Mouse (Mus musculus): ENCODE data around the gene Dppa5a. TPM values are rescaled to one million over a fixed set of nuclear protein-coding genes. Genes with fewer than 3 reads are reported as not detected.
"Not testable (repeated sequence)": the region's sequence is repeated elsewhere in the genome, so short reads cannot be mapped to it uniquely, and the experiment has no call there.

Dppa5a gene
- polyA plus RNA-seq, 1 experiment from 2014 or later, result not detected

DNA sequence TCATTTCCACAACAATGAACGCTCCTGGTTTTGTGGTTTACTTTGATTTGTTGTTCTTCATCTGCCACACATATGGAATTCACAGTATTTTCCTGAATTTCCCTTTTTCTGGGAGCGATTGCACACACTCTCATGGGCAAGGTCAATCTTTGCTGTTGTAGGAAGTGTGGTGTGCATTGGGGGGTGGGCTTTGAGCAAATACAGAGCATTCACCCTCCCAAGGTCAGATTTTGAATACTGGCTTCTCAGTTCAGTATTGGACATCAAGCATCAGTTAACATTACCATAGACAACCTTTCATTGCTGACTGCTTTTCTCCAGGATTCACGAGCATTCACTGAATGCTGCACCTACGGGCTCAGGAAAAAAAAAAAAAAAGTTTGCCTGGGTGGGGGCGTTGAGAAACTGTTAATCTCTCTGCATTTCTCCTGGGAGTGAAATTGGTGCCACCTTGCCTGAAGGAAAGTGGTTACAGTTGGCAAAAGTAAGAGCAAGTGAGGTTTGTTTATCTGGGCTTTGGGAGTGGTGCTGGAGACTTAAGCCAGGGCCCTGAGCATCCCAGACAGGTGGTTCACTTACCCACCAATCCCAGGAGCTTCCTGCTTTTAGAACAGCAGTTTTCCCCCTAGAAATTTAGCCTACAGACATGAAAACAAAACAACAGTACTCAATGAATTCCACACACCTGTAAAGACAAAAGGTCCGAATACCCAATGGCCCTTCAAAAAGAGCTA, 8.1 kb downstream of the Dppa5a start:
- Histone ChIP-seq H3K27ac (replicated peaks) (no peak overlapping the region), H3K27me3 (replicated peaks; ENCODE audit: low read depth, poor library complexity, severe bottlenecking) (no peaks in the 10 kb centered on the region), H3K4me1 (no peaks in the 10 kb centered on the region), H3K36me3 (replicated peaks) (no peaks in the 10 kb centered on the region), H3K9me3 (no peaks in the 10 kb centered on the region), H3K4me3 (no peak overlapping the region)
- WGBS, result 81% methylated on average over 6 of the region's 6 CpGs
- no peak for DNase-seq (ENCODE audit: low spot score)

DNA sequence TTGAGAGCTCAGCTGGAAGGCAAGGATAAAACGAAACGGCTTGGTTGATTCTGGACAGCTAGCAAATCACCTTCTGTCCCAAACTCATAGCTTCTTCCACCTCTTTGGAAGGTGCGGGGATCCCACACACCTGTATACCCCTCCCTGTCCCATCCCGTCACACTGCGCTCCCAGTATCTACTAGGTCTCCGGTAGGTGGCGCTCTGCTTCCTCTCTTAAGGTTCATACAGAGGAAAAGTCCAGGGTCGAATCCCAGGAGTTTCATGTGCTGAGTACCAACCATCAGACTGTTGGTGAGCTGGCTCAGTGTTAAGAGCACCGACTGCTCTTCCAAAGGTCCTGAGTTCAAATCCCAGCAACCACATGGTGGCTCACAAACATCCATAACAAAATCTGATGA, 9.9 kb downstream of the Dppa5a start:
- Histone ChIP-seq H3K9me3 (no peaks in the 10 kb centered on the region), H3K27ac (replicated peaks) (no peak overlapping the region), H3K27me3 (replicated peaks; ENCODE audit: low read depth, poor library complexity, severe bottlenecking) (no peaks in the 10 kb centered on the region), H3K36me3 (replicated peaks) (no peaks in the 10 kb centered on the region), H3K4me1 (no peaks in the 10 kb centered on the region), H3K4me3 (no peak overlapping the region)
- 14% methylated on average over 9 of the region's 9 CpGs for WGBS
- peak; percentile 74 for DNase-seq (ENCODE audit: low spot score)

GRCm38 (mm10) chr9:78355611-78356010, 12.4 kb downstream of the Dppa5a start, which contains the start of gene Gsta2:
Gsta2 (minus strand) TSS chr9:78355788.
- H3K9me3 ChIP-seq, result no peaks in the 10 kb centered on the region
- DNase-seq (ENCODE audit: low spot score), result no peak
- no peak within 1 kb of the TSS for H3K27ac ChIP-seq (replicated peaks)
- 90% methylated on average over 8 of the region's 8 CpGs for WGBS
- H3K4me3 ChIP-seq, result no peak within 1 kb of the TSS
- no peaks in the 10 kb centered on the region for H3K36me3 ChIP-seq (replicated peaks)
- no peaks in the 10 kb centered on the region for H3K27me3 ChIP-seq (replicated peaks; ENCODE audit: low read depth, poor library complexity, severe bottlenecking)
- no peaks in the 10 kb centered on the region for H3K4me1 ChIP-seq

DNA sequence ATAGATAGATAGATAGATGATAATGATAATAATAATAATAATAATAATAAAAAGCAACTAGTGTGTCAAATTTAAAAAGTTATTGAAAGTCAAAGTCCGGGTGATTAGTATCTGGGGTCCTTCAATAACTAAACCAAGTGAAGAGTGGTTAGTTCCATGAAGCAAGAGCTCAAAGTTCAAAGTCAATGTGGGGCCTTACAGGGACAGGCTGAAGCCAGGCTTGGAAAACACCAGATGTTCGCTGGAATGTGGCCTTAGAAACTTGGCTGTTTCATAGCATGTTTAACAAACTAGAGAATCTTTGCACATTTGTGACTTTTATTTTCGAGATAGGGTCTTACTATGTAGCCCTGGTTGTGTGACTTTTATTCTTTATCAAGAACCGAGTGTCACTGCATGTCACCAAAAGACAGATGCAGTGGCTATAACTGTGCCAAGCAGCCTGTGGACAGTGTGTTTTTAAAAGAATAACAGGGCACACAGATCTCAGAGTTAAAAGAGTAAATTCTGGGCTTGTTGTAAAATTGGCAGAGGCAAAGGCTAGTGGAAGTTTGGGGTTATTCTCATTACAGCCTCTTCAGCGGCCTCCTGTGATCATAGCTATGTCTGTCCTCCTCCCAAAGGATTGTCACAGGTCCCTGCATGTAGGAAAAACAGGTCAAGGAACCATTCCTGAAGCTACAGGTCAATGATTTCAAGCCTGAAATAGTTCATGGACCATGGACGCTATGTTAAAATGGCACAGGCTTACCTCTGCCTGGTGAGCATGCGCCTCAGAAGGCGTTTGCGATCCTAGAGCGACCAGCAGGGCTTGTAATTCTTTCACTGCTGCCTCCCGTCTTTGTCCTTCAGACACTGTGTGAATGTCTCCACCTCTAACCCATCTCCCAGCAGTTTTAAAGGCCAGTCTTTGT, 13.1 kb downstream of the Dppa5a start:
- no peaks in the 10 kb centered on the region for H3K4me1 ChIP-seq
- 80% methylated on average over 11 of the region's 11 CpGs for WGBS
- H3K27ac ChIP-seq (replicated peaks), result no peak overlapping the region
- no peaks in the 10 kb centered on the region for H3K36me3 ChIP-seq (replicated peaks)
- no peak for DNase-seq (ENCODE audit: low spot score)
- no peak overlapping the region for H3K4me3 ChIP-seq
- H3K9me3 ChIP-seq, result no peaks in the 10 kb centered on the region
- H3K27me3 ChIP-seq (replicated peaks; ENCODE audit: low read depth, poor library complexity, severe bottlenecking), result no peaks in the 10 kb centered on the region

- Histone ChIP-seq H3K27me3 (replicated peaks; ENCODE audit: low read depth, poor library complexity, severe bottlenecking) (no peaks in the 10 kb centered on the region), H3K9me3 (no peaks in the 10 kb centered on the region), H3K36me3 (replicated peaks) (no peaks in the 10 kb centered on the region), H3K4me1 (no peaks in the 10 kb centered on the region), H3K27ac (replicated peaks) (no peak overlapping the region), H3K4me3 (no peak overlapping the region)
- no peak for DNase-seq (ENCODE audit: low spot score)
- 86% methylated on average over 6 of the region's 6 CpGs for WGBS
These were observed 16.3 kb downstream of the Dppa5a start for GRCm38 (mm10) chr9:78351504-78352220.

DNA sequence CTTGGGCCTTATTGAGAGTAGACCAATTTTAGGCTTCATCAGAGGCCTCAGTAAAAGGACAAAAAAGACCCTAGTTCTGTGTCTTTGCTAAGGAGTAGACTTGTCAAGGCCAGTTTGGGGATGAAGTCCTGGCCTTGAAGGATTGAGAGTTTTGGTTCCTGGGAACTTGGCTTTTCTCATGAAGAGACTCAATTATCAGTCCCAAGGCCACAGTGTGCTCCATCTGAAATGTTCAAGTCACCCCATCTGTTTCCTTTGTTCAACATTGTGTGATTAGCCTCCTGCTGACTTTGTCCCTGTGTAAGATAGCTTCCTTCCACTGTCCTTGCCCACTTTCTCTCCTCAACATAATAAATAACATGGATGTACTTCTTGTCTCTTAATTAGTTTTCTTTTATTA, 18.0 kb downstream of the Dppa5a start:
- not testable (repeated sequence) for H3K27ac ChIP-seq (replicated peaks); DNase-seq (ENCODE audit: low spot score); H3K4me3 ChIP-seq; H3K27me3 ChIP-seq (replicated peaks; ENCODE audit: low read depth, poor library complexity, severe bottlenecking); H3K36me3 ChIP-seq (replicated peaks); H3K9me3 ChIP-seq; H3K4me1 ChIP-seq

DNA sequence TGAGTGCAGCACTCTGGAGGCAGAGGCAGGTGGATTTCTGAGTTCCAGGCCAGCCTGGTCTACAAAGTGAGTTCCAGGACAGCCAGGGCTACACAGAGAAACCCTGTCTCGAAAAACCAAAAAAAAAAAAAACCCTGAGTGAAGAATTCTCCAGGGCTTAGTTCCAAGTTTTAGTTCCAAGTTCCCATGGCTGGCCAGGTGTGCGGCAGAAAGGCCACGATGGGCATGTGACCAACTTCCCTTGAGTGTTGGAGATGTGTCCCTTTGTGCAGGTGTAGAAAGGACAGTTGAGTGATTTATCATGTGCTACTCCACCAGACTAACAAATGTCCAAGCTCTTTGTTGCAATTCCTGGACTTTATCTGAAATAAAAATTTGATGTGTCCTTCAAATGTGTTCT, 18.8 kb downstream of the Dppa5a start:
- 83% methylated on average over 3 of the region's 3 CpGs for WGBS
- H3K4me1 ChIP-seq; H3K9me3 ChIP-seq; H3K4me3 ChIP-seq; H3K36me3 ChIP-seq (replicated peaks); H3K27ac ChIP-seq (replicated peaks); H3K27me3 ChIP-seq (replicated peaks; ENCODE audit: low read depth, poor library complexity, severe bottlenecking); DNase-seq (ENCODE audit: low spot score): not testable (repeated sequence)

- H3K27me3 ChIP-seq (replicated peaks; ENCODE audit: low read depth, poor library complexity, severe bottlenecking); H3K9me3 ChIP-seq; H3K27ac ChIP-seq (replicated peaks); H3K4me3 ChIP-seq; DNase-seq (ENCODE audit: low spot score); H3K4me1 ChIP-seq; H3K36me3 ChIP-seq (replicated peaks): not testable (repeated sequence)
- WGBS, result 69% methylated on average over 6 of the region's 6 CpGs
These were observed 19.6 kb downstream of the Dppa5a start for GRCm38 (mm10) chr9:78348206-78349004.

GRCm38 (mm10) chr9:78347004-78347403, 21.0 kb downstream of the Dppa5a start:
- no peak for DNase-seq (ENCODE audit: low spot score)
- H3K4me1 ChIP-seq, result no peaks in the 10 kb centered on the region
- H3K4me3 ChIP-seq, result no peak overlapping the region
- no peaks in the 10 kb centered on the region for H3K9me3 ChIP-seq
- WGBS, result 69% methylated on average over 3 of the region's 3 CpGs
- H3K27me3 ChIP-seq (replicated peaks; ENCODE audit: low read depth, poor library complexity, severe bottlenecking), result no peaks in the 10 kb centered on the region
- no peak overlapping the region for H3K27ac ChIP-seq (replicated peaks)
- no peaks in the 10 kb centered on the region for H3K36me3 ChIP-seq (replicated peaks)

GRCm38 (mm10) chr9:78345235-78345634, 22.7 kb downstream of the Dppa5a start:
- H3K36me3 ChIP-seq (replicated peaks); H3K4me3 ChIP-seq: not testable (repeated sequence)

DNA sequence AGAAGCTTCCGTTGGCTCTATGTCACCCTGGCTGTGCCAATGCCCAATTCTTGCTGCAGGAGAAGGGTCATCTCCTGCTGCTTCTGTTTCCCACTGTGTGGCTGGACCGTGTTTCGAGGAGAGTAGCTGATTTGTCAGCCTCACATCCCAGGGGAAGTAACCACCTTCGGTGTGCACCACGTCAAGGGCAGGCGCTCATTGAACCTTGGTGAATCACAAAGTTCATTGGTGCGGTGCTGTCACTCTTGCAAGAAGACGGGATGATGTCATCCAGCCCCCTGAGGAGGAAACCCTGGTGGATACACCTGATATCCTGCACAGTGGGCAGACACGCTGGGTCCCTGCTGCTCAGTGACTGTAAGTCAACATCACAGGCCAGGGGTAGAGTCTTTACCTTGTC, 24.9 kb downstream of the Dppa5a start:
- H3K4me3 ChIP-seq; H3K27ac ChIP-seq (replicated peaks); H3K4me1 ChIP-seq; H3K36me3 ChIP-seq (replicated peaks); H3K27me3 ChIP-seq (replicated peaks; ENCODE audit: low read depth, poor library complexity, severe bottlenecking); DNase-seq (ENCODE audit: low spot score); H3K9me3 ChIP-seq: not testable (repeated sequence)
- WGBS, result 90% methylated on average over 9 of the region's 9 CpGs

More at GRCm38 (mm10) chr9:78345235-78345634, 22.7 kb downstream of the Dppa5a start:
- not testable (repeated sequence) for H3K4me1 ChIP-seq; DNase-seq (ENCODE audit: low spot score); H3K27me3 ChIP-seq (replicated peaks; ENCODE audit: low read depth, poor library complexity, severe bottlenecking); H3K27ac ChIP-seq (replicated peaks); H3K9me3 ChIP-seq
- 71% methylated on average over 4 of the region's 4 CpGs for WGBS

GRCm38 (mm10) chr9:78342494-78342893, 25.5 kb downstream of the Dppa5a start:
- not testable (repeated sequence) for H3K36me3 ChIP-seq (replicated peaks); H3K9me3 ChIP-seq; H3K4me1 ChIP-seq; H3K27ac ChIP-seq (replicated peaks); DNase-seq (ENCODE audit: low spot score); H3K4me3 ChIP-seq; H3K27me3 ChIP-seq (replicated peaks; ENCODE audit: low read depth, poor library complexity, severe bottlenecking)
- 91% methylated on average over 4 of the region's 4 CpGs for WGBS

Measured in embryonic facial prominence, embryonic 10.5 days (tissue).